Mouse (Mus musculus) kidney, postnatal 36 days (tissue): ENCODE data around the gene Fezf1.

Experiments
- DNase-seq, 2 experiments: peaks; one replicate each; pipeline ENCODE4 v3.0.0; 2021 to 2022; ENCODE audit warnings: mixed read lengths in 2 of 2

The Fezf1 gene

DNA sequence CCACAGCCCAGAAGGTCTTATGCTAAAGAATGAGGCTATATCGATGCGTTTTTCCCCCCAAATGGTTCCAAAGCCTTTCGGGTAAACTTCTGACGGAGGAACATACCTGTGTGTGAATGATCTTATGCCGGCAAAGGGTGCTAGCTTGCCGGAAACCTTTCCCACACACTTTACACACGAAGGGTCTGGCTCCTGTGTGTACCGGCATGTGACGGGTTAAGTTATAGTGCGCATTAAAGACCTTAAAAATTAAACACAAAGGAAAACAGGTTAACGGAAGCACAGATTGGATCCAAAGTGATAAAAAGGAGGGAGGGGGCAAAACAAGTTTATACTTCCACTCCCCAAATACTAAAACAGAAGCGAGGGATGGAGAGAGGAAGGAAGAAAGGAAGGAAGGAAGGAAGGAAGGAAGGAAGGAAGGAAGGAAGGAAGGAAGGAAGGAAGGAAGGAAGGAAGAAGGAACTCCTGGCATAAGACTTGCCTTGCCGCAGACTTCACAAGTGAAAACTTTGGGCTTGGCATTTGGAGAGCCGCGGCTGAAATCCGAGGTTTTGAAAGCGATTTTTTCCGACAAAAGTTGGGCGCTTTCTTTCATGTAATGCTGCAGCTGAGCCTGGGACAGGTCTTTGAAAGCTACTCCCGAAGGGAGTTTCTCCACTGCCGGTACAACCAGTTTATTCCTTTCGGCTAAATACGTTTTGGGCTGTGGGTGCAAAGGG is 1.2 kb downstream of the Fezf1 start:
- DNase-seq, result no peak

DNA sequence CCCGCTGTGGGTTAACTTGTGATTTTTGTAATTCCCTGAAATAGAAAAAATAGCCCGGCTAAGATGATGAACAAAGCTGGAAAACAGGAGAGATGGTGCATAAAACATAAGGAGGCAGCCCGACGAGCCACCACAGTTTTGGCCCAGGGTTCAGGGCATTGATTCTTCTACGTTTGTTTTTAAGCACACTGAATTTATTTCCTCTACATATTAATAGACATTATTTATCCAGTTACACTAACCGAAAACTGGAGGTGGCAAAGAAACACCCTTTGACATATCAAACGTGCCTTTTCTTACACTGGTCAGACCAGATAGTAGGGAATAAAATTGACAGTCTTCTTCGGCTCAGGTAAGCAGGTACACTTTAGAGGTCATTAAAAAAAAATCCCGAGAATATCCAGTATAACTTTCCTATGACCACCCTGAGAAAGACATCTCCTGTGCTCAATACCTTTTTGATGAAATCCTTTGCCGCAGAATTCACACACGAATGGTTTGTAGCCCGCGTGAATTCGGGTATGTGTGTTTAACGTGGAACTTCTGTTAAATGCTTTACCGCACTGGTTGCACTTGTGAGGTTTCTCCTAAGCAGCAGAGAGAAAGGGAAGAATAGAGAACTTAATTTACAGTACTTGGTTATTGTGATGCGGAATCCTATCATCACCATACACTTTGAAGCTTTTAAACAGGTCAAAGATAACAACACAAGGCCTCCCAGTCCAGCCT is 1.9 kb downstream of the Fezf1 start:
- no peak for DNase-seq

DNA sequence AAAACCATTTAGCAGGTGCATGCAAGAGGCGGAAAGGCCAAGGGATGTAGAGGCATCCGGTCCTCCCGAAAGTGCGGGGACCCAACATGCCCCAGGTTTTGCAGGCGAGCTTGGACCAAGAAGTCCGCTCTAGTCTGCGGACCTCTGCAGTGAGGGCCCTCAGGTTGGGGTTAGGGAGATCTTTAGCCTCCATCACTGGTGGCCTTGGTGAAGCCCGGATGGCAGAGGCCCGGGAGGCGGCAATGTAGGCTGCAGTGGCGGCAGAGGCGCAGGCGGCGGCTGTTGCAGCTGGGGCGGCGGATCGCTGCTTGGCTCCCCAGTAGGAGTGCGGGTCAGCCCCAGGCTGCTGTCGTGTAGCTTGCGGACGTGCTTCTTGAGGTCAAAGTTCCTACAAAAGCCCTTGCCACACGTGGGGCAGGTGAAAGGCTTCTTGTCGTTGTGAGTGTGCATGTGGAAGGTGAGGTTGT is 2.6 kb downstream of the Fezf1 start:
- no peak for DNase-seq

DNA sequence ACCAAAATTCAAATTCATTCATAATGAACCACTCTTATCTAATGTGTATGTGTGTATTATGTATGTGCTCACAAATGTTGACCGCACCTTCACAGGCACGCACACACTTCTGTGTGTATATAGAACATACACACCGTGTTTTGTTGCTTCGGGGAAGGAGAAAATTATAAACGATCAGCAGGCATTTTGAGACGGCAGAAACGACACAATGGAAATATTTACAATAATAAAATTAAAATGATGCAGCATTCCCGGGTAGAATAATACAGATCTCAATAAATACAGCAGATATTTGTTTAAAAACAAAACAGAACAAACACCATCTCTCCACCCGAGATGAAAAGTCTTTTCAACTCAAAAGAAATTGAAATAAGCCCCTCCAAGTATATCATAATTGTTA is 3.0 kb downstream of the Fezf1 start:
- no peak for DNase-seq

DNA sequence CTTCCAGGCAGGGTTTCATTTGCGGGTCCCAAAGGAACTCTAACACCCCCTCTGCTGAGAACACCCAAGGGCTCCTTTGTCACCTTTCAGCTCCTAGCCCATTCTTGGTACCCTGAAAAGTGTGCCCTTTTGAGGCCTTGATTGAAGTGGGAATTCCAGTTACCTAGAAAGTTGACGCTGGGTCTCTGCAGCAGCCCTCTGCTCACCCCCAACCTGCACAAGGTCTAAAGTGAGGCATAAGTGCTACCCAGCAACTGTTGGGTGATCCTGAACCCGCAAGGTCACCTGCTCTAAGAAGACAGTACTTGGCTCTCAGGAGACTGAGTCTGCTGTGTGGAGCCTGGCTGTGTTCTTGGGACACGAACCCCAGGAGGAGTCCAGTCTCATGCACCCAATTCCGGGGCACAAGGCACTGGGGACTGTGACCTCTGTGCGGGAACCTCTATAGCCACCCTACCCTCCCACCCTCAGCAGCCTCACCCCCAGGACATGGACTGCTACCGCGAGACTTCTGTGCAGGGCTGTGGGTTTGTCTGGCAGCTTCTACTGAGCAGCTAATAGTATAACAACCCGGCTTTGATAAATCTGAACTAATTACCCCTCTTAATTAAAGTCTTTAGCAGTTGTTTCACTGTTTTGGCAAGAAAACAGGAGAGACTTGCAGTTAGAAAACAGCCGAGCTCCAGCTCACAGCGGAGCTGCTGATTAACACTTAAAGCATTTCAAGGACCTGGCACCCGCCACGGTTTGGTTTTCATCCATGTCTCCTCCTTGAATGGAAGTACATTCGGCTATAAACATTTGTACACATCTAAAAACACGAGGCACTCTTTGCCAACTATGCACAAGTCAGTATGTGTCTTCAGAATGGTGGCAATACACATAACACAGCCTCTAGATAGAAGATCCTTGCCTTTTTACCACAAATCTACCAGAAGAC is 4.1 kb downstream of the Fezf1 start:
- DNase-seq, result no peak

DNA sequence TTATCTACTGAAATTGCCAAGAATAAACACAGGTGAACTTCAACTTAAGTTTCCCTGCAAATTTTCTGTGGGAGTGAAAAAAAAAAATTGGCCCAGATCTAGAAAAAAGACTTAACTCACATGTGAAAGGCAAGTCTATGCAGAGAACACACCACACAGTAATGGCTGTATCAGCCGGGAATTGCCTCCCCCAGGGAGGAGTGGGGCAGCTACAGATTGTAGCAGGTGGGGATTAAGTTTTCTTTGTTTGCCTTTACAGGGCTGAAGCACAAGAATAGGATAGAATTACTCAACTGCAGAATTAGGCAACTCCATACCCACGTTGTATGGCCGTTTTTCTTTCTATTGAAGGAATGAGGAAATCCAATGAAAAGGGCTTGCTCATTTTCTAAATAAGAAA is 36.7 kb downstream of the Fezf1 start:
- DNase-seq, result no peak

DNA sequence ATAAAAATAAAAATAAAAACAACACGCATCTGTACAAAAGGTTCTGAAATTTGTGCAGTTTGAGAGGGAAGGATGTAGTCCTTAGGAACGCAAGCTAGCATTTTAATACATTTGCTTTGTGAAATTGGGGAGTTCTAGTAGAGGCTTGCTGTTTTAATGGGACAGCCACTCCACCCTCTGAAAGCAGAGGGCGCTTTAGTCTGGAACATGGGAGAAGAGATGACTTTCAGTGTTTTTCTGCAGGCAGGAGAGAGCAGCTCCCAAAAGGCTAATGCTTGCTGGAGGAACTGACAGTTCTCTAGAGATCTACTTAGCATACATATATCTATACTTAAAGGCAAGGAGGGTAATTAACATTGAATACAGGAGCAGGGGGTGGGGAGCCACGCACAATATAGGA is 40.4 kb downstream of the Fezf1 start:
- no peak for DNase-seq

DNA sequence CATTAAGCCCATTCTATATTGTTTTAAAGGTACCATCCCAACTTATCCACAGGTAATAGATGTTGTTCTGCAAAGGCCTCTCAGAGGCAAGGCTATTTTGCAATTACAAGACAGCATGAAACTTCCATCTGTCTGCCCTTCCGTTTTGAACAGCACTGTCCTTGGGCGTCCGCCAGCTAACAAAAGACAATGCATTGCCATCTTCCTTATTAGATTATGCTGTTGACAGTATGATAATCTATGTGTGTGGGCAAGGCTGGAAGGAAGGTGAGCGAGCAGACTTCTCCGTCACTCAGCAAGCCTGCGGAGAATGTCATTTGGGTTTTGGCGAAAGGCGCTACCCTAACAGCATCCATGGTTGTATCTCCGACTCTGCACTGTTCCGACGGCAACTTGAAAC is 45.5 kb downstream of the Fezf1 start:
- DNase-seq, result no peak
